Mouse (Mus musculus) G1E (cell line): ENCODE data around the gene Psmd5. TPM values are rescaled to one million over a fixed set of nuclear protein-coding genes. Genes with fewer than 3 reads are reported as not detected.
A peak's percentile ranks its signal among the peaks of the same experiment; 100 is the strongest.
"Not testable (repeated sequence)": the region's sequence is repeated elsewhere in the genome, so short reads cannot be mapped to it uniquely, and the experiment has no call there.

Source experiments
- ATAC-seq: 2 replicates; pipeline ENCODE4 v1.8.0; 2016; ENCODE audit warnings: mild to moderate bottlenecking; ENCODE audit not compliant: insufficient number of reproducible peaks, poor library complexity, low FRiP score, severe bottlenecking; ENCODE audit errors: extremely low read depth
- DNase-seq: peaks from one replicate; pipeline ENCODE4 v3.0.0; 2012; ENCODE audit warnings: low spot score
- H3K27me3 ChIP-seq: 2 replicates; pipeline ENCODE4 v1.6.1; 2012; ENCODE audit warnings: mild to moderate bottlenecking, low read length, inconsistent platforms; ENCODE audit not compliant: insufficient read depth
- H3K36me3 ChIP-seq: replicated peaks from 2 replicates; pipeline ENCODE3; 2012; ENCODE audit warnings: mild to moderate bottlenecking, inconsistent platforms
- H3K4me1 ChIP-seq: 2 replicates; pipeline ENCODE4 v1.6.1; 2012; ENCODE audit warnings: low read depth, low read length, inconsistent platforms, mixed read lengths; ENCODE audit not compliant: insufficient read depth
- H3K4me3 ChIP-seq: 2 replicates; pipeline ENCODE4 v1.5.1; 2012; ENCODE audit warnings: low read depth, mild to moderate bottlenecking, inconsistent platforms, low read length, moderate library complexity, mixed read lengths
- H3K9me3 ChIP-seq: replicated peaks from 2 replicates; pipeline ENCODE4 v1.6.1; 2012; ENCODE audit warnings: inconsistent platforms
- CTCF ChIP-seq: IDR thresholded peaks from 2 replicates; pipeline ENCODE4 v1.5.1; 2012; ENCODE audit warnings: low read depth, low read length, inconsistent platforms, mixed read lengths
- GATA1 ChIP-seq: IDR thresholded peaks from 2 replicates; pipeline ENCODE4 v1.6.1; 2012; ENCODE audit warnings: borderline replicate concordance, low read length, inconsistent platforms, mixed read lengths
- GATA2 ChIP-seq: IDR thresholded peaks from 2 replicates; pipeline ENCODE4 v1.6.1; 2012; ENCODE audit warnings: low read depth, low read length, inconsistent platforms, borderline replicate concordance
- POLR2AphosphoS5 ChIP-seq: IDR thresholded peaks from 2 replicates; pipeline ENCODE4 v1.6.1; 2012; ENCODE audit warnings: low read depth, low read length, inconsistent platforms; ENCODE audit not compliant: insufficient replicate concordance
- TAL1 ChIP-seq: conservative IDR thresholded peaks from 2 replicates; pipeline ENCODE4 v1.6.1; 2012; ENCODE audit warnings: low read depth, low read length, inconsistent platforms, mixed read lengths
- polyA plus RNA-seq: library from polyadenylated mRNA; stranded (reverse); fragments of >175 nt; gene quantifications from 2 replicates; pipeline ENCODE4 v1.2.3, GENCODE M21; 2012
- total RNA-seq, 2 experiments: library from RNA; stranded (forward) in 1 of 2; stranded (reverse) in 1 of 2; fragments of 200-1000 nt in 1 of 2; fragments of >200 nt in 1 of 2; fragmentation: Nextera tagmentation in 1 of 2; gene quantifications; 2 replicates each; pipeline ENCODE4 v1.2.3; 2014 to 2017

Gene Psmd5
- total and polyA plus RNA-seq, 3 experiments, result 12.0 to 76.4 (median 44.7) TPM

DNA sequence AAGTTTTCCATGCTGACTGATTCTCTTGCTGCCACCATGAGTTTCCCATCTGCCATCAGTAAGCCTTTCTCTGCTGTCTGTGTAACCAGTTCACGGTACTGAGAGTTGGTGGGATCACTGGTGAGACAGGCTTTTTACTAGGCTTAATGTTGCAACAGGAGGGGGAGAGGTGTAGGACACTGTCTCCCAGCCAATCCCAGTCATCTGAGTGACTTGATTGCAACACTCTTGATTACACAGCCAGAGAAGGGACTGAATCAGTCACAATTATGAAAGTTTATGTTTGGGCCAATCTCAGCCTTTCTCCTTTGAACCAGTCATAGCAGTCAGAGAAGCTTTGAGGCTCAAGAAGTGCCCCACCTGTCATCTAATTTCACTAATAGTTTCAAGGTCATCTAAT is 46.7 kb downstream of the Psmd5 start:
- Histone ChIP-seq H3K4me3 (no peak overlapping the region), H3K9me3 (peaks cover 15% of the 10 kb centered on the region), H3K36me3 (peaks cover 22% of the 10 kb centered on the region), H3K4me1 (peaks cover 21% of the 10 kb centered on the region), H3K27me3 (no peaks in the 10 kb centered on the region)
- DNase-seq (no peak), ATAC-seq (no peak)
- TF ChIP-seq GATA1, result no peak
- no peak for TF ChIP-seq TAL1
- TF ChIP-seq POLR2AphosphoS5, result no peak
- no peak for TF ChIP-seq GATA2
- TF ChIP-seq CTCF, result no peak

DNA sequence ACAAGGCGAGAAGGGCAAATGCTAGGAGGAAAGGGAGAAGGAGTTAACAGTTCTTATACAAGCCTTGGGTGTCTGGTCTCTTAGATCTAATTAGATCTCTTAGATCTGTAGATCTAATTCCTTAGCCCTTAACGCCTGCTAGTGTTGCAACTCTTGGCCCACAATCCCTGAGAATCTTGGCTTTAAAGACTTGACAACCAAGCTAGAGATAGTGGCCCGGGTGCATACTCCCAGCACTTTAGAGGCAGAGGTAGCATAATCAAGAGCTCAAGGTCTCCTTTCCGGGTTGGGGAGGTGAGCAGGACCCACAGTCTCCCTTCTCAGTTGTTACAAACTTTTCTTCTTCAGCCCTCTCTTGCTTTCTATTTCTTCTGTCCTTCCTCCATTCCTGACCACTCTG is 47.2 kb downstream of the Psmd5 start:
- peaks cover 23% of the 10 kb centered on the region for H3K4me1 ChIP-seq
- peaks cover 25% of the 10 kb centered on the region for H3K36me3 ChIP-seq
- TF ChIP-seq CTCF, result no peak
- no peak for TF ChIP-seq GATA1
- no peak for TF ChIP-seq TAL1
- TF ChIP-seq POLR2AphosphoS5, result no peak
- TF ChIP-seq GATA2, result no peak
- H3K9me3 ChIP-seq, result peaks cover 15% of the 10 kb centered on the region
- no peaks in the 10 kb centered on the region for H3K27me3 ChIP-seq
- no peak for ATAC-seq
- H3K4me3 ChIP-seq, result no peak overlapping the region
- no peak for DNase-seq

DNA sequence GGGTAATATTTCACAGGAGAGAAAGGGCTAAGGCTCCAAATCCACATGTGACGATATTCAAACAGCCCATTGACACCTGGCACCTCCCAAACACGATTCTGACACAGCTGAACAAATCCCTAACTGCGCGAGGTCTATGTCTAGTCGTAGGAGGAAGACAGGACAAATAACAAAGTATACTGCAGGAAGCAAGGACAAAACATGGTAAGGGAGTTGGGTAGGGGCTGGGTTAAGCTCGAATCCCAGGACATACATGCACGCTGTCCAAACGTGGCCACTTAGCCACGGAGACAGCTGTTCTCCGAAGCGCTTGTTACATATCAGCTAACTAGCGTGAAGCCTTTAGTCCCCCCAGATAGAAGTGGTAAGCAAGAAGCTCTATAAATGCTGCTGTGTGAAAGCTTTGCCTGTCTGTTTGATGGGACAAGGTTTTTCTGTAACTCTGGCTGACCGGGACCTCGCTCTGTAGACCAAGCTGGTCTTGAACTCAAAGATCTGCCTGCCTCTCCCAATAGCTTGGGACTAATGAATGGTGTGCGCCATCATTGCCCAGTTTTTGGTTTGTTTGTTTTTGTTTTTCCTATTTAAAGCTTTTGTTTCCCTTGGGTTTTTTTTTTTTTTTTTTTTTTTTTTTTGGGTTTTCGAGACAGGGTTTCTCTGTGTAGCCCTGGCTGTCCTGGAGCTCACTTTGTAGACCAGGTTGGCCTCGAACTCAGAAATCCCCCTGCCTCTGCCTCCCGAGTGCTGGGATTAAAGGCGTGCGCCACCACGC is 48.1 kb downstream of the Psmd5 start:
- Histone ChIP-seq H3K36me3 (peaks cover 34% of the 10 kb centered on the region), H3K9me3 (peaks cover 15% of the 10 kb centered on the region), H3K27me3 (no peaks in the 10 kb centered on the region), H3K4me1 (peaks cover 27% of the 10 kb centered on the region), H3K4me3 (peak overlapping the region; percentile 83)
- no peak for TF ChIP-seq CTCF
- no peak for TF ChIP-seq GATA2
- no peak for TF ChIP-seq TAL1
- no peak for TF ChIP-seq POLR2AphosphoS5
- no peak for TF ChIP-seq GATA1
- ATAC-seq, result no peak
- DNase-seq, result peak; percentile 37

DNA sequence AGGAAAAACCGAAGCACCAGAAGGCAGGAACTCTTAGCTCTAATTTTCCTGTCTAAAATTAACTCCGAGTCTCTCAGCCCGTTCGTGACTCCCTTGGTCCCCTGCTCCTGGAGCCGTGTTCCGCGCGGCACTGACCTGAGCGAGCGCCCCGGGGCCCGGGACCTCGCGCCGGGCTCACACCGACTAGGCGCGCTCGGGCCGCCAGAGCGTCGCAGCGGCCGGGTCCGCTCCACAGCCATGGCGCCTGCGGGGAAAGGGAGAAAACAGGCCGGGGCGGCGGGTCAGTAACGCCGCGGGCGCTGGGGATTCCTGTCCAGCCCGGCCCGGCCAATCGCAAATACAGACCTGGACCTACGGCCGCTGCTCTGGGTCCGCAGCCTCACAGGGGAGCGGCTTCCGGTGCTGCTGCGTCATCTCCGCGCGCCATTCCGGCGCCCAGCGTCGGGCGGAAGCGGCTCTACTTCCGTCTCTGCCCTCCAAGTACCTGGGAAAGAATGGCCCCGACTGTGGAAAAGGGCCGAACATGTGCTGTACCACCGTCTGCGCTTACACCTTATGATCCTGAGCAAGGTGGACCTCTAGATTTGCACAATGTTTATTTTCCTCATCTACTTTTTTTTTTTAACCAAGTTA is 48.8 kb downstream of the Psmd5 start, which contains the start of gene Fbxw2:
Gene Fbxw2, minus strand, starts transcription at position 485 of the 633 bp plus-strand sequence.
- no peaks in the 10 kb centered on the region for H3K27me3 ChIP-seq
- H3K36me3 ChIP-seq, result peaks cover 38% of the 10 kb centered on the region
- DNase-seq (peak; percentile 90), ATAC-seq (peak; percentile 49)
- H3K9me3 ChIP-seq, result peaks cover 15% of the 10 kb centered on the region
- TF ChIP-seq TAL1, result no peak
- TF ChIP-seq CTCF, result no peak
- no peak for TF ChIP-seq GATA1
- no peak for TF ChIP-seq GATA2
- TF ChIP-seq POLR2AphosphoS5, result no peak
- peak within 1 kb of the TSS; percentile 83 for H3K4me3 ChIP-seq
- H3K4me1 ChIP-seq, result peaks cover 32% of the 10 kb centered on the region

DNA sequence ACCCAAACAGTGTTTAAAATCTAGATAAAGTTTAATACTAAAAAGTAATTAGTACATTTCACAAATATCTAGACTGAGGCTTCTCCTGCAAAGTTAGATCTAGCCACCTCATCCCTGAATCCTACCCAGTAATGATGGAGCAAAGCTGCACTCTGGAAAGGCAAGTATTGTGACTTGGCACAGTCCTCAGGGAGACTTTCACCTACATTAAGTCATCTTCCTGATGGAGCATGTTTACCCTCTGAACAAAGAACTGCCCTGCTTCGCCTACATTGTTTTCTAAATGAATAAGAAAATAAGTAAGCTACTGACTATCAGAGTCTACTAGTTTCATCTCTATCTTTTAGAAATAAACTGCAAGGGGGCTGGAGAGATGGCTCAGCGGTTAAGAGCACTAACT is 56.3 kb downstream of the Psmd5 start:
- peaks cover 87% of the 10 kb centered on the region for H3K36me3 ChIP-seq
- no peak for ATAC-seq
- H3K27me3 ChIP-seq, result no peaks in the 10 kb centered on the region

DNA sequence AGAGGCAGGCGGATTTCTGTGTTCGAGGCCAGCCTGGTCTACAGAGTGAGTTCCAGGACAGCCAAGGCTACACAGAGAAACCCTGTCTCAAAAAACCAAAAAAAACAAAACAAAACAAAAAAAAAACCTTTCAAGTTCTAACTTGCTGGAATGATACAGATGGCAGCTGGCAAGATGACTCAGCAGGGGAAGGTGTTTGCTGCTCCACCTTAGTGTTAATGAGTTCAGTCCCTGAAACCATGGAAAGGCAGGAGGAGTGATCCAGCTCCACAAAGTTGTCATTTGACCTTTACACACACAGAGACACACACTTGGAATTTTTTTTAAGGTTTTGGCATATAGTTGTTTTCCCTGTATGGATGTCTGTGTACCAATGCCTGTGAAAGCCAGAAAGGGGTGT is 58.9 kb downstream of the Psmd5 start:
- not testable (repeated sequence) for ATAC-seq

More for the DNA sequence above, 56.3 kb downstream of the Psmd5 start:
- DNase-seq, result no peak
- Histone ChIP-seq H3K9me3 (no peaks in the 10 kb centered on the region), H3K4me1 (peaks cover 27% of the 10 kb centered on the region), H3K4me3 (no peak overlapping the region)
- no peak for TF ChIP-seq CTCF

More for the DNA sequence above, 58.9 kb downstream of the Psmd5 start:
- H3K4me3 ChIP-seq, H3K27me3 ChIP-seq, DNase-seq, H3K9me3 ChIP-seq: not testable (repeated sequence)
- Histone ChIP-seq H3K36me3 (peaks cover 89% of the 10 kb centered on the region), H3K4me1 (peaks cover 33% of the 10 kb centered on the region)
